Mouse (Mus musculus) liver, adult 2 months (tissue): ENCODE measurements at regions not wholly inside any gene's neighbourhood (a gene's known extent, or its start where the extent isn't known, plus 50 kb on each side); places are given as distances from the start of the nearest gene placed in this dataset.

Experiments
- CTCF ChIP-seq: fragments of 200-500 bp; IDR thresholded peaks from 2 replicates; pipeline ENCODE4 v1.5.1; 2011; ENCODE audit warnings: low read depth, low read length, control low read depth
- POLR2A ChIP-seq: fragments of 200-500 bp; IDR thresholded peaks from 2 replicates; pipeline ENCODE4 v1.6.1; 2011; ENCODE audit warnings: low read length, control low read depth; ENCODE audit not compliant: insufficient read depth; ENCODE audit errors: extremely low read depth

- TF ChIP-seq CTCF (no peak), POLR2A (no peak)
These were observed 362.9 kb upstream of the 5930422O12Rik start for GRCm38 (mm10) chr8:33065566-33065965.
